Mouse (Mus musculus) spleen, postnatal 0 days (tissue): Measurements from ENCODE around the gene Ifnar1. TPM values are rescaled to one million over a fixed set of nuclear protein-coding genes. Genes with fewer than 3 reads are reported as not detected.

Experiments
- polyA plus RNA-seq: library from polyadenylated mRNA; unstranded; fragments of >200 nt; fragmentation: Nextera tagmentation; extraction: Ambion mirVana; gene quantifications from 2 replicates; pipeline ENCODE4 v1.2.1, GENCODE M21; 2015

Gene Ifnar1
- polyA plus RNA-seq, result 20.7 and 25.3 TPM in 2 replicates

GRCm38 (mm10) chr16:91484808-91485700, at the start of gene Ifnar1:
Gene Ifnar1 (plus strand): TSS chr16:91485238.

GRCm38 (mm10) chr16:91546836-91547741, 62.1 kb downstream of the Ifnar1 start, which contains the start of gene Ifngr2:
Gene Ifngr2 (plus strand): TSS chr16:91547072.

Other genes starting within 250 kb of the Ifnar1 start
- gene Olig1, start 215.5 kb upstream of the Ifnar1 start, polyA plus RNA-seq, result 0.06 TPM in 1 of 2 replicates, not detected in the other
- 75.0 and 87.8 TPM in 2 replicates for gene Ifnar2, start 112.5 kb upstream of the Ifnar1 start, polyA plus RNA-seq
- not detected in 2 replicates for gene Gm21970, start 93.5 kb upstream of the Ifnar1 start, polyA plus RNA-seq
- 37.2 and 42.3 TPM in 2 replicates for gene Il10rb, start 79.1 kb upstream of the Ifnar1 start, polyA plus RNA-seq
- gene Ifngr2, start 61.8 kb downstream of the Ifnar1 start, polyA plus RNA-seq, result 28.0 and 31.7 TPM in 2 replicates
- gene Tmem50b, start 112.6 kb downstream of the Ifnar1 start, polyA plus RNA-seq, result 16.6 and 21.8 TPM in 2 replicates
- 2.6 and 2.8 TPM in 2 replicates for gene Dnajc28, start 133.8 kb downstream of the Ifnar1 start, polyA plus RNA-seq
- gene Gart, start 161.7 kb downstream of the Ifnar1 start, polyA plus RNA-seq, result 94.2 and 94.3 TPM in 2 replicates
- 96.2 and 109 TPM in 2 replicates for gene Son, start 162.3 kb downstream of the Ifnar1 start, polyA plus RNA-seq
- gene Donson, start 203.5 kb downstream of the Ifnar1 start, polyA plus RNA-seq, result 32.5 and 39.3 TPM in 2 replicates
- 35.3 and 39.6 TPM in 2 replicates for gene Cryzl1, start 243.7 kb downstream of the Ifnar1 start, polyA plus RNA-seq
- 31.4 and 31.6 TPM in 2 replicates for gene Itsn1, start 244.0 kb downstream of the Ifnar1 start, polyA plus RNA-seq